Mouse (Mus musculus): ENCODE data around the gene Lamc3. TPM values are rescaled to one million over a fixed set of nuclear protein-coding genes. Genes with fewer than 3 reads are reported as not detected.
A peak's percentile ranks its signal among the peaks of the same experiment; 100 is the strongest.

The Lamc3 gene
- polyA plus RNA-seq, 1 experiment from 2014 or later = 1.6 TPM

- 58% methylated on average over 4 of the region's 4 CpGs for WGBS
- ATAC-seq (ENCODE audit: borderline replicate concordance, extremely low read depth, low FRiP score, low TSS enrichment) = no peak
- peak overlapping the region; percentile 89 for H3K27ac ChIP-seq
- H3K4me1 ChIP-seq = no peaks in the 10 kb centered on the region
- H3K9ac ChIP-seq = no peak overlapping the region
- H3K9me3 ChIP-seq = no peaks in the 10 kb centered on the region
- H3K36me3 ChIP-seq = no peaks in the 10 kb centered on the region
- no peak overlapping the region for H3K4me3 ChIP-seq
- H3K27me3 ChIP-seq = no peaks in the 10 kb centered on the region
- no peak overlapping the region for H3K4me2 ChIP-seq
These were observed 74.7 kb downstream of the Lamc3 start for GRCm38 (mm10) chr2:31961791-31962222.

DNA sequence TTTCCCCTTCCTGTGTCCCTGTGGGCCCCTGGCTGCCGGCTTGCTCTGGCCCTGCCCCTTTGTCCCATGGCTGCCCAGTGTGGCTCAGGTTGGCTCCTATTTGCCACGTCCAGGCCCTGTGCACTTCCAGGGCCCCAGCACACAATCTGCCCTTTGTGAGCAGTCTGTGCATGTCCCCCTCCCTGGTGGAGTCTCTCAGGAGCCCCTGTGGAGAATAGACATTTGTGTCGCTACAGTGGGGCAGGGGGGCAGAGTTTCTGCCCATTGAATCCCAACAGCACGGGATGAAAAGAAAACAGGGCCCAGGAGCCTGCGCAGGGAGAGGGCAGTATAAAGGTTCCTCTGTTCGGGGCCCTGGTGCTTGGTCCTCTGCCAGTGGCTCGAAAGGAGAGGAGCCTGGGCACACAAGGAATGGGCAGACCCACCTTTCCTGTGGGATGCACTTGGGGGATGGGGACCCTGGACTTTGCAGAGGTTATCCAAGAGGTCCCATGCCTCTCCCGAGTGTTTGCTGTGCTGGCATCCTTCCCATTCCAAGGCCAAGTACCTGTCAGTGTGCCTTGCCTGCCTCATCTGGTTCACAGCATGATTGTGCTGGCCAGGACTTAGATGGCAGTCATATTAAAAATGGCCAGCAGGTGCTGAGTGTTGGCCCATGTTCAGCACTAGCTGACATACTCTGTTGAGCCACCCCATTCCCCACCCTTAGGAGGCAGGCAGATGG lies 75.6 kb downstream of the Lamc3 start:
- no peaks in the 10 kb centered on the region for H3K36me3 ChIP-seq
- H3K9me3 ChIP-seq = no peaks in the 10 kb centered on the region
- no peak overlapping the region for H3K4me3 ChIP-seq
- peak overlapping the region; percentile 89 for H3K27ac ChIP-seq
- no peak overlapping the region for H3K9ac ChIP-seq
- peak; percentile 74 for ATAC-seq (ENCODE audit: borderline replicate concordance, extremely low read depth, low FRiP score, low TSS enrichment)
- H3K27me3 ChIP-seq = no peaks in the 10 kb centered on the region
- no peak overlapping the region for H3K4me2 ChIP-seq
- no peaks in the 10 kb centered on the region for H3K4me1 ChIP-seq
- 63% methylated on average over 8 of the region's 8 CpGs for WGBS

- Histone ChIP-seq H3K9me3 (no peaks in the 10 kb centered on the region), H3K4me3 (no peak overlapping the region), H3K4me1 (no peaks in the 10 kb centered on the region), H3K27me3 (no peaks in the 10 kb centered on the region), H3K4me2 (no peak overlapping the region), H3K36me3 (no peaks in the 10 kb centered on the region), H3K9ac (no peak overlapping the region), H3K27ac (peak overlapping the region; percentile 89)
- WGBS = 67% methylated on average over 7 of the region's 7 CpGs
- 0 out of 2 replicates have a peak, but pooled peaks have one; percentile 20 for ATAC-seq (ENCODE audit: borderline replicate concordance, extremely low read depth, low FRiP score, low TSS enrichment)
These were observed 76.4 kb downstream of the Lamc3 start for GRCm38 (mm10) chr2:31963491-31963890.

GRCm38 (mm10) chr2:31964191-31964590 lies 77.1 kb downstream of the Lamc3 start:
- Histone ChIP-seq H3K27me3 (no peaks in the 10 kb centered on the region), H3K4me2 (no peak overlapping the region), H3K9me3 (no peaks in the 10 kb centered on the region), H3K4me3 (no peak overlapping the region), H3K36me3 (no peaks in the 10 kb centered on the region), H3K4me1 (no peaks in the 10 kb centered on the region), H3K9ac (no peak overlapping the region), H3K27ac (0 out of 2 replicates have a peak overlapping the region, but pooled peaks have one; percentile 89)
- no peak for ATAC-seq (ENCODE audit: borderline replicate concordance, extremely low read depth, low FRiP score, low TSS enrichment)
- 68% methylated on average over 3 of the region's 3 CpGs for WGBS

DNA sequence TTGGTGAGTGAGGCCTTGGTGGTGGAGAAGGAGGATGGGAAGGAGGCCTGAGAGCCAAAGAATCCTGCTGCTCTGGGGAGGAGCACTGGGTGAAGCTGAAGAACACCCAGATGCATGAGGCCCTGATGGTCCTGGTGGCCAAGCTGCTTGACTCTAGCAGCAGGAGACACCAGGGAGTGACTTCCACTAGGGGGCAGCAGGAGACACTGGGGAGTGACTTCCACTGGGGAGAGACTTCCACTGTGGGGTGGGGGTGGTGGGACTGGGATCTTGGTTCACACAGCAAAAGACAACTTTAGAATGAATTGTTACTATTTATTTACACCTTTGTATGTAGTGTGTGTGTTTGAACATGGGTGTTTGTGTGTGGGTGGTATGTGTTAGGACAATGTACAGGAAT lies 78.0 kb downstream of the Lamc3 start:
- Histone ChIP-seq H3K36me3 (no peaks in the 10 kb centered on the region), H3K27ac (no peak overlapping the region), H3K4me2 (no peak overlapping the region), H3K9me3 (no peaks in the 10 kb centered on the region), H3K9ac (no peak overlapping the region), H3K27me3 (no peaks in the 10 kb centered on the region), H3K4me3 (no peak overlapping the region), H3K4me1 (no peaks in the 10 kb centered on the region)
- no peak for ATAC-seq (ENCODE audit: borderline replicate concordance, extremely low read depth, low FRiP score, low TSS enrichment)

- WGBS = 69% methylated on average over 8 of the region's 8 CpGs
- no peak for ATAC-seq (ENCODE audit: borderline replicate concordance, extremely low read depth, low FRiP score, low TSS enrichment)
These were observed 79.7 kb downstream of the Lamc3 start for GRCm38 (mm10) chr2:31966801-31967200.

GRCm38 (mm10) chr2:31972589-31972988 lies 85.5 kb downstream of the Lamc3 start:
- 85% methylated on average over 4 of the region's 4 CpGs for WGBS
- peaks cover 13% of the 10 kb centered on the region for H3K36me3 ChIP-seq
- H3K9ac ChIP-seq = no peak overlapping the region
- no peaks in the 10 kb centered on the region for H3K9me3 ChIP-seq
- no peak overlapping the region for H3K4me3 ChIP-seq
- no peaks in the 10 kb centered on the region for H3K27me3 ChIP-seq
- no peak overlapping the region for H3K27ac ChIP-seq
- H3K4me1 ChIP-seq = peaks cover 15% of the 10 kb centered on the region
- H3K4me2 ChIP-seq = no peak overlapping the region
- no peak for ATAC-seq (ENCODE audit: borderline replicate concordance, extremely low read depth, low FRiP score, low TSS enrichment)

More at GRCm38 (mm10) chr2:31966801-31967200, 79.7 kb downstream of the Lamc3 start:
- Histone ChIP-seq H3K4me1 (no peaks in the 10 kb centered on the region), H3K4me2 (no peak overlapping the region), H3K27ac (no peak overlapping the region), H3K4me3 (no peak overlapping the region), H3K36me3 (no peaks in the 10 kb centered on the region), H3K9ac (no peak overlapping the region), H3K9me3 (no peaks in the 10 kb centered on the region), H3K27me3 (no peaks in the 10 kb centered on the region)

DNA sequence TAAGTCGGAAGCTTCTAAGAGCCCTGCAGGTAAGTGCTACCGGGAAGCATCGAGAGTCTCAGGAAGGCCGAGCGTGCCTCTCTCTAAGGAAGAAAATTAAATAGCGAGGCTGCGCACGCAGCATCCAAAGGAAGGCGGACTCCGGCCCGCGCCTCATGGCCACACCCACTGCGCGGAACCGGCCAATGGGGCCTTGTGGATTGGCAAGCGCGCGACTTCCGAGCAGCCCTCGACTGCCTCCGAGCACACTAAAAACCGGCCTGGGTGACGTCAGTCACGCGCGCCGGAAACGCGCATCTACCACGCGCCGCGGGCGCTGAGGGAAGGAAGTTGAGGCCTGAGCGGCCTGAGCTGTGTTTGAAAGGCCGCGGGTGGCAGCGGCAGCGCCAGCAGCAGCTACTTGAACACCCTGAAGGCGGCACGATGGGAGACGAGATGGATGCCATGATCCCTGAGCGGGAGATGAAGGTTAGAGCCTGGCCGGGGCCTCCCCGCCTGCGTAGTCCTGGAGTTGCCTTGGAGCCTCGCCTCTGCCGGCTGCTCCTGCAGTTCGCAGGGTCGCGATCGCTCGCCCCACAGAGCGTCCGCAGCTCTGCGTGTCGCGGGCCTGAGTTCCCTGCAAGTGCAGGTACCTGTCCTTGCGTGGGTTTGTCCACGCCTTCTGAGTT lies 87.2 kb downstream of the Lamc3 start, which contains the start of gene Nup214:
Nup214 (plus strand) TSS at position 296 of the 668 bp plus-strand sequence.
- H3K36me3 ChIP-seq = peaks cover 28% of the 10 kb centered on the region
- H3K4me1 ChIP-seq = peaks cover 15% of the 10 kb centered on the region
- no peaks in the 10 kb centered on the region for H3K27me3 ChIP-seq
- H3K9ac ChIP-seq = peak within 1 kb of the TSS; percentile 97
- H3K27ac ChIP-seq = peak within 1 kb of the TSS; percentile 70
- ATAC-seq (ENCODE audit: borderline replicate concordance, extremely low read depth, low FRiP score, low TSS enrichment) = peak; percentile 100
- peak within 1 kb of the TSS; percentile 95 for H3K4me3 ChIP-seq
- under 1% methylated on average over 56 of the region's 60 CpGs for WGBS
- H3K9me3 ChIP-seq = no peaks in the 10 kb centered on the region
- H3K4me2 ChIP-seq = peak within 1 kb of the TSS; percentile 84

- Histone ChIP-seq H3K27me3 (no peaks in the 10 kb centered on the region), H3K4me3 (peak overlapping the region; percentile 95), H3K27ac (no peak overlapping the region), H3K9me3 (no peaks in the 10 kb centered on the region), H3K9ac (peak overlapping the region; percentile 97), H3K4me2 (peak overlapping the region; percentile 84), H3K4me1 (peaks cover 15% of the 10 kb centered on the region), H3K36me3 (peaks cover 33% of the 10 kb centered on the region)
- WGBS = 9% methylated on average over 13 of the region's 13 CpGs
- ATAC-seq (ENCODE audit: borderline replicate concordance, extremely low read depth, low FRiP score, low TSS enrichment) = no peak
These were observed 87.8 kb downstream of the Lamc3 start for GRCm38 (mm10) chr2:31974809-31975371.

GRCm38 (mm10) chr2:31987774-31988173 lies 100.7 kb downstream of the Lamc3 start:
- no peak for ATAC-seq (ENCODE audit: borderline replicate concordance, extremely low read depth, low FRiP score, low TSS enrichment)
- Histone ChIP-seq H3K4me1 (no peaks in the 10 kb centered on the region), H3K9ac (no peak overlapping the region), H3K4me3 (no peak overlapping the region), H3K27ac (no peak overlapping the region), H3K36me3 (peaks cover 99% of the 10 kb centered on the region), H3K27me3 (no peaks in the 10 kb centered on the region), H3K4me2 (no peak overlapping the region), H3K9me3 (no peaks in the 10 kb centered on the region)
- 93% methylated on average over 1 of the region's 1 CpGs for WGBS

DNA sequence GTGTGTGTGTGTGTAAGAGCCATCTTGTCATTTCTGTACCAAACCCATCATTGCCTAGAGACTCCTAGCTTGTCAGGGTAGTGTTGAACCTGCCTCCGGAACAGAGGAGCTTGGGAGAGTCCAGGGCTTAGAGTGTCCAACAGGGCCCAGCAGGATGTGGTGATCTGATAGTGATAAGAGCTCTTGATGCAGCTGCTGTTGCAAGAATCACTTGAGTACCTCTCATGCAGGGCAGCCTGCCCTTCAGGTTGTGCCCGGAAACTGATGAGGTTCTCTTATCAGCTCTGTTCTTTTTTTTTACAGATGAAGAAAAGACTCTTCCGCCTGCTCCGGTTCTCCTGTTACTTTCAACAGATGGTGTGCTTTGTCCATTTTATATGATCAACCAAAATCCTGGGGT lies 103.9 kb downstream of the Lamc3 start:
- no peak for ATAC-seq (ENCODE audit: borderline replicate concordance, extremely low read depth, low FRiP score, low TSS enrichment)
- no peak overlapping the region for H3K4me3 ChIP-seq
- H3K27me3 ChIP-seq = no peaks in the 10 kb centered on the region
- H3K4me2 ChIP-seq = no peak overlapping the region
- H3K9me3 ChIP-seq = no peaks in the 10 kb centered on the region
- peaks cover 94% of the 10 kb centered on the region for H3K36me3 ChIP-seq
- no peaks in the 10 kb centered on the region for H3K4me1 ChIP-seq
- H3K27ac ChIP-seq = no peak overlapping the region
- no peak overlapping the region for H3K9ac ChIP-seq
- WGBS = 69% methylated on average over 4 of the region's 4 CpGs

- Histone ChIP-seq H3K4me3 (no peak overlapping the region), H3K36me3 (peaks cover 92% of the 10 kb centered on the region), H3K27me3 (no peaks in the 10 kb centered on the region), H3K4me1 (no peaks in the 10 kb centered on the region), H3K9me3 (no peaks in the 10 kb centered on the region), H3K27ac (no peak overlapping the region), H3K9ac (no peak overlapping the region), H3K4me2 (no peak overlapping the region)
- no peak for ATAC-seq (ENCODE audit: borderline replicate concordance, extremely low read depth, low FRiP score, low TSS enrichment)
- WGBS = 78% methylated on average over 9 of the region's 9 CpGs
These were observed 107.8 kb downstream of the Lamc3 start for GRCm38 (mm10) chr2:31994896-31995295.
